In genomic region chr13:31803166-31804093, GRCm38 (mm10) we compare ENCODE assay signal across 10 mouse cellular contexts. TPM values are rescaled to one million over a fixed set of nuclear protein-coding genes. Genes with fewer than 3 reads are reported as not detected.
A peak's percentile ranks its signal among the peaks of the same experiment; 100 is the strongest.
DNase-seq lines count a peak whose midpoint lies in the region; ATAC-seq and TF ChIP-seq lines count a peak whose summit lies in the region.
"Had no signal": no experiment of that assay in that cellular context is flagged by ENCODE, and none has a peak within 500 bp of the region (broad histone marks: within the 10 kb centered on the region; RNA-seq: fewer than 3 reads in every experiment).

No protein-coding gene starts in this region.

- peak overlapping the region; percentile 33 for H3K4me3 ChIP-seq in forebrain, embryonic 10.5 days
- H3K4me3 ChIP-seq in forebrain, embryonic 15.5 days: no peak overlapping the region
- H3K4me3 ChIP-seq in kidney, embryonic 16.5 days (ENCODE audit: low read length): peak overlapping the region; percentile 9
- peak overlapping the region; percentile 9; the same call in 1 of the 2 replicates for H3K4me3 ChIP-seq in embryonic facial prominence, embryonic 14.5 days (ENCODE audit: low read depth, low read length)
- no peak overlapping the region for H3K4me3 ChIP-seq in limb, embryonic 15.5 days
- H3K4me3 ChIP-seq in gastrocnemius, adult 2 months: no peak overlapping the region
- no peak overlapping the region for H3K4me3 ChIP-seq in stomach, postnatal 0 days (ENCODE audit: low read depth, low read length)

- peaks cover 100% of the 10 kb centered on the region for H3K27me3 ChIP-seq in forebrain, embryonic 10.5 days (ENCODE audit: poor library complexity, severe bottlenecking)
- H3K27me3 ChIP-seq in forebrain, embryonic 15.5 days: peaks cover 84% of the 10 kb centered on the region
- peaks cover 37% of the 10 kb centered on the region for H3K27me3 ChIP-seq in kidney, embryonic 16.5 days (ENCODE audit: insufficient read depth, low read length)
- peaks cover 93% of the 10 kb centered on the region for H3K27me3 ChIP-seq in embryonic facial prominence, embryonic 14.5 days (replicated peaks; ENCODE audit: control insufficient read depth, insufficient read depth, low read length)
- H3K27me3 ChIP-seq in limb, embryonic 15.5 days: peaks cover 77% of the 10 kb centered on the region
- peaks cover 13% of the 10 kb centered on the region; the same call in 1 of the 2 replicates for H3K27me3 ChIP-seq in stomach, postnatal 0 days (ENCODE audit: control insufficient read depth, insufficient read depth, low read length)

- H3K9me3 ChIP-seq in forebrain, embryonic 10.5 days: no peaks in the 10 kb centered on the region
- no peaks in the 10 kb centered on the region for H3K9me3 ChIP-seq in forebrain, embryonic 15.5 days
- no peaks in the 10 kb centered on the region for H3K9me3 ChIP-seq in kidney, embryonic 16.5 days (ENCODE audit: low read length)
- H3K9me3 ChIP-seq in embryonic facial prominence, embryonic 14.5 days (ENCODE audit: control insufficient read depth, low read length): no peaks in the 10 kb centered on the region
- no peaks in the 10 kb centered on the region for H3K9me3 ChIP-seq in limb, embryonic 15.5 days
- no peaks in the 10 kb centered on the region for H3K9me3 ChIP-seq in stomach, postnatal 0 days (ENCODE audit: control insufficient read depth, low read length)

- TF ChIP-seq CTCF in gastrocnemius, adult 2 months (IDR thresholded peaks at IDR 0.05): no peak
- TF ChIP-seq CTCF in stomach, postnatal 0 days (IDR thresholded peaks at IDR 0.05; ENCODE audit: low read depth): no peak

- no peak overlapping the region for H3K4me2 ChIP-seq in forebrain, embryonic 15.5 days (replicated peaks)
- H3K4me2 ChIP-seq in kidney, embryonic 16.5 days (replicated peaks; ENCODE audit: low read depth, low read length): peak overlapping the region; percentile 83
- H3K4me2 ChIP-seq in embryonic facial prominence, embryonic 14.5 days (ENCODE audit: low read depth, low read length): peak overlapping the region; percentile 89
- H3K4me2 ChIP-seq in limb, embryonic 15.5 days: peak overlapping the region; percentile 31
- no peak overlapping the region for H3K4me2 ChIP-seq in stomach, postnatal 0 days (replicated peaks; ENCODE audit: low read depth)

- peak; percentile 49 for DNase-seq in forebrain, embryonic 10.5 days (ENCODE audit: extremely low spot score, low spot score)
- no peak for DNase-seq in kidney, postnatal 25 days
- DNase-seq in embryonic facial prominence, embryonic 14.5 days (ENCODE audit: low spot score): no peak
- no peak for DNase-seq in gastrocnemius, adult 2 months
- DNase-seq in stomach, postnatal 0 days (ENCODE audit: low spot score): no peak

- under 1% methylated on average over 31 of the region's 31 CpGs for WGBS in forebrain, embryonic 10.5 days
- WGBS in forebrain, embryonic 15.5 days: 1% methylated on average over 31 of the region's 31 CpGs
- 9% methylated on average over 30 of the region's 31 CpGs for WGBS in kidney, embryonic 16.5 days
- 3% methylated on average over 31 of the region's 31 CpGs for WGBS in embryonic facial prominence, embryonic 14.5 days
- WGBS in limb, embryonic 15.5 days: 7% methylated on average over 31 of the region's 31 CpGs
- 7% methylated on average over 29 of the region's 31 CpGs for WGBS in stomach, postnatal 0 days

- H3K4me1 ChIP-seq in forebrain, embryonic 10.5 days: peaks cover 68% of the 10 kb centered on the region
- peaks cover 46% of the 10 kb centered on the region for H3K4me1 ChIP-seq in forebrain, embryonic 15.5 days
- peaks cover 40% of the 10 kb centered on the region for H3K4me1 ChIP-seq in kidney, embryonic 16.5 days (ENCODE audit: insufficient read depth, low read length)
- 0 out of 2 replicates have a peak, but pooled peaks cover 12% of the 10 kb centered on the region for H3K4me1 ChIP-seq in embryonic facial prominence, embryonic 14.5 days (ENCODE audit: control insufficient read depth, insufficient read depth, low read length)
- peaks cover 57% of the 10 kb centered on the region for H3K4me1 ChIP-seq in limb, embryonic 15.5 days
- H3K4me1 ChIP-seq in stomach, postnatal 0 days (replicated peaks; ENCODE audit: control insufficient read depth, insufficient read depth): no peaks in the 10 kb centered on the region; the same call in 1 of the 2 replicates

- no peak for ATAC-seq in forebrain, embryonic 15.5 days (replicated peaks)
- ATAC-seq in kidney, embryonic 16.5 days (ENCODE audit: low FRiP score, low TSS enrichment): no peak
- ATAC-seq in embryonic facial prominence, embryonic 14.5 days (ENCODE audit: low read depth): no peak
- ATAC-seq in limb, embryonic 15.5 days (ENCODE audit: insufficient number of reproducible peaks, low FRiP score, low TSS enrichment, low read depth): no peak
- ATAC-seq in stomach, postnatal 0 days (ENCODE audit: low FRiP score, low TSS enrichment): no peak

- no peak for TF ChIP-seq EP300 in stomach, postnatal 0 days (optimal IDR thresholded peaks at IDR 0.05)

- H3K36me3 ChIP-seq in forebrain, embryonic 10.5 days (replicated peaks): peaks cover 6% of the 10 kb centered on the region; the same call in 1 of the 2 replicates
- H3K36me3 ChIP-seq in forebrain, embryonic 15.5 days: no peaks in the 10 kb centered on the region
- no peaks in the 10 kb centered on the region for H3K36me3 ChIP-seq in kidney, embryonic 16.5 days (ENCODE audit: insufficient read depth, low read length)
- no peaks in the 10 kb centered on the region; the same call in 1 of the 2 replicates for H3K36me3 ChIP-seq in embryonic facial prominence, embryonic 14.5 days (ENCODE audit: control insufficient read depth, insufficient read depth, low read length)
- no peaks in the 10 kb centered on the region for H3K36me3 ChIP-seq in limb, embryonic 15.5 days
- no peaks in the 10 kb centered on the region for H3K36me3 ChIP-seq in stomach, postnatal 0 days (ENCODE audit: control insufficient read depth, insufficient read depth, low read length)

- no peak overlapping the region for H3K9ac ChIP-seq in forebrain, embryonic 15.5 days (replicated peaks)
- peak overlapping the region; percentile 19 for H3K9ac ChIP-seq in kidney, embryonic 16.5 days (replicated peaks; ENCODE audit: low read length)
- H3K9ac ChIP-seq in embryonic facial prominence, embryonic 14.5 days (ENCODE audit: low read depth, low read length): peak overlapping the region; percentile 25; the same call in 1 of the 2 replicates
- H3K9ac ChIP-seq in limb, embryonic 15.5 days: no peak overlapping the region
- H3K9ac ChIP-seq in stomach, postnatal 0 days (ENCODE audit: low read length): no peak overlapping the region

- intact Hi-C loops in gastrocnemius, adult 2 months (cut with DNase I): loop anchor here (5.0 kb wide), 2 partner anchors 689 to 859 kb away; no protein-coding TSS in a partner anchor

- no peak overlapping the region for H3K27ac ChIP-seq in forebrain, embryonic 10.5 days
- no peak overlapping the region for H3K27ac ChIP-seq in forebrain, embryonic 15.5 days (replicated peaks)
- no peak overlapping the region for H3K27ac ChIP-seq in kidney, embryonic 16.5 days (ENCODE audit: low read length)
- H3K27ac ChIP-seq in embryonic facial prominence, embryonic 14.5 days (replicated peaks; ENCODE audit: low read depth, low read length): no peak overlapping the region
- H3K27ac ChIP-seq in limb, embryonic 15.5 days: no peak overlapping the region
- no peak overlapping the region for H3K27ac ChIP-seq in gastrocnemius, adult 2 months
- H3K27ac ChIP-seq in stomach, postnatal 0 days (replicated peaks): no peak overlapping the region

RNA-seq across cellular contexts. Expression of gene Foxc1, which starts 3.0 kb away (rescaled TPM):
- polyA plus RNA-seq in forebrain, embryonic 10.5 days (2016; fragmentation: Nextera tagmentation; extraction: Ambion mirVana): 2.5 and 2.6 TPM in 2 replicates
- 1.0 and 1.2 TPM in 2 replicates for polyA plus RNA-seq in forebrain, embryonic 15.5 days (2015; fragmentation: Nextera tagmentation; extraction: Ambion mirVana)
- 2.3 and 3.3 TPM in 2 replicates for polyA plus RNA-seq in kidney, embryonic 16.5 days (2015; fragmentation: Nextera tagmentation; extraction: Ambion mirVana)
- 6.7 and 7.3 TPM in 2 replicates for polyA plus RNA-seq in embryonic facial prominence, embryonic 14.5 days (2014; fragmentation: Nextera tagmentation; extraction: Ambion mirVana)
- 2.0 and 3.1 TPM in 2 replicates for polyA plus RNA-seq in limb, embryonic 15.5 days (2015; fragmentation: Nextera tagmentation; extraction: Ambion mirVana)
- total RNA-seq in gastrocnemius, adult 2 months (2021): under 1 TPM; 0.73 to 0.74 TPM
- polyA plus RNA-seq in stomach, postnatal 0 days (2015; fragmentation: Nextera tagmentation; extraction: Ambion mirVana): 0.13 and 0.15 TPM in 2 replicates
- total RNA-seq: common myeloid progenitor, adult 5-6 weeks; granulocyte monocyte progenitor cell, adult 5-6 weeks had no signal

Comparison
In these comparisons a context has a peak if more than half of its experiments do, and no peak if none do; other contexts are left out.
1. H3K4me3 ChIP-seq: peak in forebrain, embryonic 10.5 days (single experiment), kidney, embryonic 16.5 days (single experiment) and embryonic facial prominence, embryonic 14.5 days (single experiment); none in forebrain, embryonic 15.5 days (single experiment), limb, embryonic 15.5 days (single experiment), gastrocnemius, adult 2 months (single experiment) and stomach, postnatal 0 days (single experiment).
2. H3K4me2 ChIP-seq: peak in kidney, embryonic 16.5 days (single experiment), embryonic facial prominence, embryonic 14.5 days (single experiment) and limb, embryonic 15.5 days (single experiment); none in forebrain, embryonic 15.5 days (single experiment) and stomach, postnatal 0 days (single experiment).
3. H3K9ac ChIP-seq: peak in kidney, embryonic 16.5 days (single experiment) and embryonic facial prominence, embryonic 14.5 days (single experiment); none in forebrain, embryonic 15.5 days (single experiment), limb, embryonic 15.5 days (single experiment) and stomach, postnatal 0 days (single experiment).